Mouse (Mus musculus) hindbrain, postnatal 0 days (tissue): ENCODE measurements around the gene Smoc1. TPM values are rescaled to one million over a fixed set of nuclear protein-coding genes. Genes with fewer than 3 reads are reported as not detected.

ENCODE experiments used
- ATAC-seq: fragments of 200-750 bp; cut with Nextera tagmentation; 2 replicates; pipeline ENCODE4 v1.8.0; 2017; ENCODE audit warnings: mild to moderate bottlenecking, moderate TSS enrichment, moderate library complexity
- DNase-seq: peaks from one replicate; pipeline ENCODE4 v3.0.0-alpha.2; 2015; ENCODE audit warnings: low spot score
- H3K27ac ChIP-seq: fragments of 300-500 bp; sonication (generic); 2 replicates; pipeline ENCODE4 v1.5.1; 2014; ENCODE audit warnings: mild to moderate bottlenecking
- H3K27me3 ChIP-seq: fragments of 300-500 bp; sonication (generic); 2 replicates; pipeline ENCODE4 v1.6.1; 2014; ENCODE audit warnings: low read length, mixed read lengths; ENCODE audit not compliant: insufficient read depth
- H3K36me3 ChIP-seq: fragments of 300-500 bp; sonication (generic); 2 replicates; pipeline ENCODE4 v1.6.1; 2014; ENCODE audit warnings: low read length, mixed read lengths; ENCODE audit not compliant: insufficient read depth
- H3K4me1 ChIP-seq: fragments of 300-500 bp; sonication (generic); 2 replicates; pipeline ENCODE4 v1.6.1; 2014; ENCODE audit warnings: antibody characterized with exemption, low read length, mixed read lengths; ENCODE audit not compliant: insufficient read depth
- H3K4me2 ChIP-seq: fragments of 300-500 bp; sonication (generic); 2 replicates; pipeline ENCODE4 v1.6.1; 2014; ENCODE audit warnings: low read depth, mild to moderate bottlenecking, low read length, moderate library complexity, mixed read lengths
- H3K4me3 ChIP-seq: fragments of 300-500 bp; sonication (generic); 2 replicates; pipeline ENCODE4 v1.5.1; 2014; ENCODE audit warnings: low read length
- H3K9ac ChIP-seq: fragments of 300-500 bp; sonication (generic); replicated peaks from 2 replicates; pipeline ENCODE4 v1.6.1; 2014; ENCODE audit warnings: mild to moderate bottlenecking, low read length, moderate library complexity, mixed read lengths
- H3K9me3 ChIP-seq: fragments of 300-500 bp; sonication (generic); 2 replicates; pipeline ENCODE4 v1.6.1; 2016; ENCODE audit warnings: low read length, mixed read lengths
- CTCF ChIP-seq: IDR thresholded peaks from 2 replicates; pipeline ENCODE4 v1.5.1; 2016; ENCODE audit warnings: antibody characterized with exemption, control low read depth, low read depth
- WGBS: fragments of 180-500 bp; shearing (Covaris S2); extraction: QIAGEN DNeasy Blood & Tissue Kit; methylation state at CpG from one replicate; pipeline ENCODE4 v1.1.7; 2014; 5-methylcytosine and 5-hydroxymethylcytosine counted together
- polyA plus RNA-seq: library from polyadenylated mRNA; unstranded; fragments of >200 nt; fragmentation: Nextera tagmentation; extraction: Ambion mirVana; gene quantifications from 2 replicates; pipeline ENCODE4 v1.2.1, GENCODE M21; 2015
- total RNA-seq: library from RNA; depleted of rRNA; stranded (reverse); fragments of >200 nt; gene quantifications from 2 replicates; pipeline ENCODE4 v1.2.3, GENCODE M21; 2014

Smoc1 gene
- total and polyA plus RNA-seq, 2 experiments from 2014 or later: 31.5 to 32.7 TPM

DNA sequence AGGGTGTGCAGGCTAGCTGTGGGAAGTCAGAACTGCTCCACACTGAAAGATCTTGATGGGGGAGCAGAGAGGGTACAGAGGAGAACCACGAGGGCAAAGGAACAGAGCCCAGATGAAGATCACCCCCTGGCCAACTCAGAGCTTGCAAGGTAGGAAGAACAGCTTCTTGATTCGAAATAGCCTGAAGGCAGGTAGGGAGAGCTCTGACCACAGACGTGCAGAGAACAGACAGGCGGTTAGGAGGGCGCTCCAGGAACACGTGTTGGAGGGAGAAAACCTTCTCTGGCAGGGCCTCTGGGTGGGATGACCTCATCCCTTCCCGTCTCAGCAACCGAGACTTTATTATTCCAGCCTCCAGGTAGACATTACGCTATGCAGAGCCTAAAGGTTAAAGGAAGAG, 148.6 kb downstream of the Smoc1 start:
- Histone ChIP-seq H3K27me3 (no peaks in the 10 kb centered on the region), H3K36me3 (no peaks in the 10 kb centered on the region; the same call in 1 of the 2 replicates), H3K9me3 (no peaks in the 10 kb centered on the region), H3K4me1 (no peaks in the 10 kb centered on the region), H3K4me3 (no peak overlapping the region), H3K9ac (no peak overlapping the region), H3K27ac (no peak overlapping the region), H3K4me2 (no peak overlapping the region)
- TF ChIP-seq CTCF: no peak
- no peak for ATAC-seq
- DNase-seq: no peak
- WGBS: 61% methylated on average over 9 of the region's 9 CpGs

DNA sequence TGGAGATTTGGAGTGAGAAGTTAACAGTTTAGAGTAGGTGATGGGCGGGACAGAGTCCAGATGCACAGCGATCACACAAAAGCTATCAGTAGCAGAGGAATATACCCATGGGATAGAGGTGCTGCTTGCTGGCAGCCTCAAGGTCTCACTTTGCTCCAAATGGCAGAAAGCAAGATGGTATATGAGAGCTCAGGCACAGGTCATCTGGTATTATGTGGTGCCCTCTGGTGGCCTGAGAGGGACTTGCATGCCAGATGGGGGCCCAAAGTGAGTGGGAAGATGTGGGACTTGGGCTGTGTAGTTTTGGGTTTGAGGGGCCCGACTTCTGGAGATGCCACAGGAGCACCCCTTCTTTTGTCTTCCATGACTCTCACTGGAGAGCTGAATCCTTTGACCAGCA, 155.5 kb downstream of the Smoc1 start:
- Histone ChIP-seq H3K9me3 (no peaks in the 10 kb centered on the region), H3K9ac (no peak overlapping the region), H3K4me1 (no peaks in the 10 kb centered on the region), H3K27me3 (no peaks in the 10 kb centered on the region), H3K36me3 (no peaks in the 10 kb centered on the region), H3K4me3 (no peak overlapping the region), H3K27ac (no peak overlapping the region), H3K4me2 (no peak overlapping the region)
- peak; percentile 92 for TF ChIP-seq CTCF
- 59% methylated on average over 3 of the region's 3 CpGs for WGBS
- ATAC-seq (peak; percentile 62; the same call in 1 of the 2 replicates), DNase-seq (peak; percentile 69)

DNA sequence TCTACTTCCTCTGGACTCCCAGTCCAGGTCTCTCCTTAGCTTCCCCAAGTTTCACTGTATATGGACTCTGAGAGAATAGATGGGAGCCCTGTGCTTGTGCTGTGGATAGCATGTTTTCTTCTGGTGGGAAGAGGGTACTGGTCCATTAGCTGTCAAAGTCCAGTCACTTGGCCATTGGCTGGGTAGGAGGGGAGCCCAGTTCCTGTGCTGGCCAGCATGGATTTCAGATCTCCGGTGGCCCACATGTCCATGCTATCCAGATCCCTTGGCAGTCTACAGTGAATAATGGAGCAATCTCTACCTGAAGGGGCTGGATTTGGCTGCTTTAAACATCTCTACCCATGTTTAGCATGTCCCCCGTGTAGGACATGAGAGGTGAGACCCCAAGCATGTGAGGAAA, 158.4 kb downstream of the Smoc1 start:
- ATAC-seq (no peak), DNase-seq (no peak)
- Histone ChIP-seq H3K9ac (no peak overlapping the region), H3K36me3 (no peaks in the 10 kb centered on the region), H3K4me1 (no peaks in the 10 kb centered on the region), H3K4me3 (no peak overlapping the region), H3K27ac (no peak overlapping the region), H3K4me2 (no peak overlapping the region), H3K27me3 (no peaks in the 10 kb centered on the region), H3K9me3 (no peaks in the 10 kb centered on the region)
- WGBS: 91% methylated on average over 2 of the region's 2 CpGs
- TF ChIP-seq CTCF: no peak

DNA sequence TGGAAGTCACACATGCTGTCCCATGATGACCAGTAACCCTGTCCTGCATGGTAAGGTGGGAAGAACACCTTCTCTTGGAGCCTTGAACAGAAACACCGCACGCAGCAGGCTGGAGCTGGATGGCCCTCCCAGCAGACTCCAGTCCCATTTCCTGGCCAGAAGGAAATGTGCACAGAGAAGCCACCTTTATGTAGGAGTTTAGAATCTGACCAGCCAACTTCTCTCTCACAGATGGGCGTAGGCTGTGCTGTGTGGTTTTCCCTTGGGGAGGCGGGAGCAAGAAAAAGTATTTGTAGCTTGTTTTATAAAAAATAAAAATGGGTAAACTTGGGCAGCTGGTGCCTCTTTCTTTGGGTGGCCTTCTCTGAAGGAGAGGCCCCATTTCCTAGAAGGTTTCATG, 159.5 kb downstream of the Smoc1 start:
- no peaks in the 10 kb centered on the region for H3K36me3 ChIP-seq
- no peak for TF ChIP-seq CTCF
- H3K9me3 ChIP-seq: no peaks in the 10 kb centered on the region
- H3K27ac ChIP-seq: no peak overlapping the region
- no peaks in the 10 kb centered on the region for H3K4me1 ChIP-seq
- H3K4me2 ChIP-seq: no peak overlapping the region
- 93% methylated on average over 4 of the region's 4 CpGs for WGBS
- DNase-seq (no peak), ATAC-seq (no peak)
- no peak overlapping the region for H3K9ac ChIP-seq
- no peak overlapping the region for H3K4me3 ChIP-seq
- H3K27me3 ChIP-seq: no peaks in the 10 kb centered on the region

DNA sequence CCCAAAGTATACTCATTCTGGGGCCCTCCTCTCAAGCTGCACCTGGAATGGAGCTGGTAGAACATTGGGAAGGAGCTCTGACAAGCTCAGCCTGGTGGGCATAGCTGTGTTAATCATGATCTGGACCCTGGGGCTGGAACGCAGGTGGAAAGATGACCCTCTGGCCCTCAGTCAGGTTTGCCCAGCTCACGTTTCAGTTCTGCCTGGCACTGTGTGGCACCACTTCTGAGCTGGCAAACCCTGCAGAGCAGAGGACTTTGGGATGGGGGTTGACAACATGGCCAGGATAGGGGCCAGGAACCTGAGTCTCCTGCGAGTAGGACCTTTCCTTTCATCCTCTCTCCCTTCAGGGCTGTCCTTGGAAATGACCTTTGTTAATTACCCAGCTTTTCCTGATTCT, 160.1 kb downstream of the Smoc1 start:
- no peaks in the 10 kb centered on the region for H3K4me1 ChIP-seq
- DNase-seq (no peak), ATAC-seq (no peak)
- H3K4me2 ChIP-seq: no peak overlapping the region
- H3K27ac ChIP-seq: no peak overlapping the region
- no peak overlapping the region for H3K9ac ChIP-seq
- H3K36me3 ChIP-seq: no peaks in the 10 kb centered on the region
- no peaks in the 10 kb centered on the region for H3K27me3 ChIP-seq
- no peak for TF ChIP-seq CTCF
- 77% methylated on average over 3 of the region's 3 CpGs for WGBS
- H3K4me3 ChIP-seq: no peak overlapping the region
- no peaks in the 10 kb centered on the region for H3K9me3 ChIP-seq

DNA sequence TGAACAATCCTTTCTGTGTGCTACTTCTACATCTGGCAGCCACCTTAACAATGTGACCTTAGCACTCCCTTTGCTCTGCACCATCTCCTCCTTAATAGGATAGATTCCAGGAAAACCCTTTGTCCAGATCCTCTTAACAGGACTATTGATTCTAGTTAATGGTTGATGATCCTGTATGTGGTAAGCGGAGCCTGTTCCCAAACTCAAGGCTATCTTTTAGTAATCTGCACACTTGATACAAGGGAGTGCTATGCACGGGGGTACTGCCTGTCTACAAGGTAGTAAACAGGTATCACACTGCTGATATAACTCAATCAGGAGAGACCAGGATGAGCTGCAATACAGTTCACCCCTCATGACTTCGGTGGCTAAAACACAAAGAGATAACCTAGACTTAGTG, 161.8 kb downstream of the Smoc1 start:
- H3K9ac ChIP-seq: no peak overlapping the region
- no peak for DNase-seq
- H3K27ac ChIP-seq: no peak overlapping the region
- no peak overlapping the region for H3K4me2 ChIP-seq
- no peak for TF ChIP-seq CTCF
- WGBS: 91% methylated on average over 3 of the region's 3 CpGs
- no peaks in the 10 kb centered on the region for H3K36me3 ChIP-seq
- H3K27me3 ChIP-seq: no peaks in the 10 kb centered on the region
- no peaks in the 10 kb centered on the region for H3K9me3 ChIP-seq
- ATAC-seq: no peak
- no peak overlapping the region for H3K4me3 ChIP-seq
- no peaks in the 10 kb centered on the region for H3K4me1 ChIP-seq

DNA sequence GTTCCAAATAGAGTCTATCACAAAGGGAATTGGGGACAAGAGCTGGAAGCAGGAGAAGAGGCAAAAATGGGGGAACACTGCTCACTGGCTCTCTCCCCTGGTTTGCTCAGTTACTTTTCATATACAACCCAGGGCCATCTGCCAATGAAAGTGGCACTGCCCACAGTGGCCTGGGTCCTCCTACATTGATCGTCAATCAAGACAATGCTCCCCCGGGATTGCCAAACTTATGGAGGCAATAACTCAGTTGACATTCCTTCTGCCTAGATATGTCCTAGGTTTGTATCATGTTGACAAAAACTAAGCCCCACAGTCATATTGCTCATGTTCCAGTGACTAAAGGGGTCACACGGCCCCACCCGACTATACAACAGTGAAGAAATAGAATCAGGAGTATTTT, 162.4 kb downstream of the Smoc1 start:
- 92% methylated on average over 4 of the region's 4 CpGs for WGBS
- H3K36me3 ChIP-seq: no peaks in the 10 kb centered on the region
- TF ChIP-seq CTCF: no peak
- H3K9ac ChIP-seq: no peak overlapping the region
- no peak for ATAC-seq
- no peak for DNase-seq
- H3K4me1 ChIP-seq: no peaks in the 10 kb centered on the region
- H3K27ac ChIP-seq: no peak overlapping the region
- H3K9me3 ChIP-seq: no peaks in the 10 kb centered on the region
- no peak overlapping the region for H3K4me3 ChIP-seq
- H3K27me3 ChIP-seq: no peaks in the 10 kb centered on the region
- H3K4me2 ChIP-seq: no peak overlapping the region

DNA sequence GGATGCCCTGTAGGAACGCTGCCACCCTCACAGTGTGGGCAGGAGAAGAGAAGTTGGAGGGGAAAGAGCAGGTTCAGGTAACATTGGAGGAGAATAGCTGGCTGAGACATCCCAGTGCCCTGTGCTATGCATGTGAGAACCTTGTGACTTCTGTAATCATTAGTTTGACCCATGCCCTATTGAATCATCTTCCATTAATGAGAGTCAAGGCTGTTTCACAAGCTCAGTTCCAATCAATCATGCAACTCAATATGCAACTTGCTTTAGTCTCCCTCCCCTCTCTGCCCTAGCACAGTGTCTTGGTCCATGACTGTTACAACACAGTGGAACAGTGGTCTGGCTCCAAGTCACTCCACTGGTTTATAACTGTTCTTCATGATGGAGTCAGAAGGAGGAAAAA, 163.0 kb downstream of the Smoc1 start:
- no peaks in the 10 kb centered on the region for H3K9me3 ChIP-seq
- H3K36me3 ChIP-seq: no peaks in the 10 kb centered on the region
- H3K4me3 ChIP-seq: no peak overlapping the region
- no peak overlapping the region for H3K4me2 ChIP-seq
- no peak for TF ChIP-seq CTCF
- no peak overlapping the region for H3K27ac ChIP-seq
- ATAC-seq (no peak), DNase-seq (no peak)
- 85% methylated on average over 1 of the region's 1 CpGs for WGBS
- H3K4me1 ChIP-seq: no peaks in the 10 kb centered on the region
- H3K9ac ChIP-seq: no peak overlapping the region
- H3K27me3 ChIP-seq: no peaks in the 10 kb centered on the region
